14 mouse cellular contexts compared by ENCODE assay signal in genomic region chr6:139861534-139861933, GRCm38 (mm10).
"Had no signal": no experiment of that assay in that cellular context is flagged by ENCODE, and none has a peak within 500 bp of the region (broad histone marks: within the 10 kb centered on the region; RNA-seq: fewer than 3 reads in every experiment).

No protein-coding gene starts in this region.

- H3K4me3 ChIP-seq: limb, embryonic 10.5 days; limb, embryonic 13.5 days; liver, embryonic 12.5 days; liver, embryonic 15.5 days; midbrain, embryonic 12.5 days; midbrain, embryonic 15.5 days; neural tube, embryonic 12.5 days; neural tube, embryonic 15.5 days had no signal

- H3K4me1 ChIP-seq: liver, embryonic 12.5 days; liver, embryonic 15.5 days; midbrain, embryonic 12.5 days; midbrain, embryonic 15.5 days; neural tube, embryonic 12.5 days; neural tube, embryonic 15.5 days had no signal

- DNase-seq: liver; lung, adult 18-20 months; thymus, adult 18-20 months; thymus, postnatal 36 days had no signal

- H3K9me3 ChIP-seq: limb, embryonic 10.5 days; limb, embryonic 13.5 days; liver, embryonic 12.5 days; liver, embryonic 15.5 days; midbrain, embryonic 12.5 days; midbrain, embryonic 15.5 days; neural tube, embryonic 12.5 days; neural tube, embryonic 15.5 days had no signal

- H3K27me3 ChIP-seq: limb, embryonic 13.5 days; liver, embryonic 12.5 days; liver, embryonic 15.5 days; midbrain, embryonic 12.5 days; midbrain, embryonic 15.5 days; neural tube, embryonic 12.5 days; neural tube, embryonic 15.5 days had no signal

- H3K4me2 ChIP-seq: limb, embryonic 13.5 days; liver, embryonic 12.5 days; liver, embryonic 15.5 days; midbrain, embryonic 12.5 days; midbrain, embryonic 15.5 days; neural tube, embryonic 12.5 days; neural tube, embryonic 15.5 days had no signal

- H3K27ac ChIP-seq: kidney, postnatal 0 days; limb, embryonic 10.5 days; limb, embryonic 13.5 days; liver, embryonic 12.5 days; liver, embryonic 15.5 days; midbrain, embryonic 12.5 days; midbrain, embryonic 15.5 days; neural tube, embryonic 12.5 days; neural tube, embryonic 15.5 days had no signal

- H3K36me3 ChIP-seq: limb, embryonic 10.5 days; limb, embryonic 13.5 days; liver, embryonic 12.5 days; liver, embryonic 15.5 days; midbrain, embryonic 12.5 days; midbrain, embryonic 15.5 days; neural tube, embryonic 12.5 days; neural tube, embryonic 15.5 days had no signal

- ATAC-seq: intestine, postnatal 0 days; liver, embryonic 12.5 days; midbrain, embryonic 15.5 days had no signal

- H3K9ac ChIP-seq: limb, embryonic 13.5 days; liver, embryonic 12.5 days; liver, embryonic 15.5 days; midbrain, embryonic 12.5 days; midbrain, embryonic 15.5 days; neural tube, embryonic 12.5 days; neural tube, embryonic 15.5 days had no signal
